Mouse (Mus musculus): ENCODE measurements around the gene Chn2. TPM values are rescaled to one million over a fixed set of nuclear protein-coding genes. Genes with fewer than 3 reads are reported as not detected.

The Chn2 gene
- total and polyA plus RNA-seq, 3 experiments = not detected

- Histone ChIP-seq H3K79me2 (ENCODE audit: control insufficient read depth, insufficient read depth, low read length, poor library complexity) (no peaks in the 10 kb centered on the region), H3K27me3 (ENCODE audit: control insufficient read depth in 1 of 2, insufficient read depth in 2 of 2, low read length in 2 of 2) (no peaks in the 10 kb centered on the region), H3K9me3 (replicated peaks; ENCODE audit: insufficient read depth, low read length) (no peaks in the 10 kb centered on the region), H3K4me1 (ENCODE audit: control insufficient read depth in 1 of 2, insufficient read depth in 2 of 2, low read length in 2 of 2) (no peaks in the 10 kb centered on the region), H3K36me3 (ENCODE audit: control insufficient read depth in 1 of 2, insufficient read depth in 2 of 2, low read length in 2 of 2) (no peaks in the 10 kb centered on the region), H3K27ac (ENCODE audit: control insufficient read depth, low read depth, low read length) (no peak overlapping the region), H3K9ac (ENCODE audit: control insufficient read depth, low read depth, low read length, poor library complexity, severe bottlenecking) (no peak overlapping the region), H3K4me3 (ENCODE audit: control insufficient read depth in 1 of 2, insufficient read depth in 1 of 2, low read depth in 2 of 2, low read length in 2 of 2) (no peak overlapping the region)
- TF ChIP-seq ZMIZ1 (IDR thresholded peaks at IDR 0.05; ENCODE audit: low read depth, low read length) = no peak
- DNase-seq (ENCODE audit: low read depth, low spot score) = no peak
Observed at GRCm38 (mm10) chr6:54277828-54278227, 238.5 kb downstream of the Chn2 start.

- Histone ChIP-seq H3K9ac (ENCODE audit: control insufficient read depth, low read depth, low read length, poor library complexity, severe bottlenecking) (no peak overlapping the region), H3K4me3 (ENCODE audit: control insufficient read depth in 1 of 2, insufficient read depth in 1 of 2, low read depth in 2 of 2, low read length in 2 of 2) (no peak overlapping the region), H3K27me3 (ENCODE audit: control insufficient read depth in 1 of 2, insufficient read depth in 2 of 2, low read length in 2 of 2) (no peaks in the 10 kb centered on the region), H3K79me2 (ENCODE audit: control insufficient read depth, insufficient read depth, low read length, poor library complexity) (no peaks in the 10 kb centered on the region), H3K36me3 (ENCODE audit: control insufficient read depth in 1 of 2, insufficient read depth in 2 of 2, low read length in 2 of 2) (no peaks in the 10 kb centered on the region), H3K27ac (ENCODE audit: control insufficient read depth, low read depth, low read length) (no peak overlapping the region), H3K4me1 (ENCODE audit: control insufficient read depth in 1 of 2, insufficient read depth in 2 of 2, low read length in 2 of 2) (no peaks in the 10 kb centered on the region), H3K9me3 (replicated peaks; ENCODE audit: insufficient read depth, low read length) (no peaks in the 10 kb centered on the region)
- no peak for DNase-seq (ENCODE audit: low read depth, low spot score)
- no peak for TF ChIP-seq GATA1 (IDR thresholded peaks at IDR 0.05; ENCODE audit: low read depth, low read length)
- TF ChIP-seq POLR2AphosphoS2 (IDR thresholded peaks at IDR 0.05; ENCODE audit: low read length) = no peak
- no peak for TF ChIP-seq MXI1 (IDR thresholded peaks at IDR 0.05; ENCODE audit: low read depth, low read length)
- no peak for TF ChIP-seq MYB (IDR thresholded peaks at IDR 0.05; ENCODE audit: low read depth, low read length)
- TF ChIP-seq MAFK (IDR thresholded peaks at IDR 0.05; ENCODE audit: borderline replicate concordance, low read depth, low read length) = no peak
- TF ChIP-seq JUND (IDR thresholded peaks at IDR 0.05; ENCODE audit: low read depth, low read length) = no peak
- no peak for TF ChIP-seq TAL1 (IDR thresholded peaks at IDR 0.05; ENCODE audit: low read length)
- TF ChIP-seq RAD21 (IDR thresholded peaks at IDR 0.05; ENCODE audit: low read depth, low read length) = no peak
- TF ChIP-seq EP300 (IDR thresholded peaks at IDR 0.05; ENCODE audit: low read depth in 1 of 2, low read length in 2 of 2) = no peak
- no peak for TF ChIP-seq MEF2A (IDR thresholded peaks at IDR 0.05; ENCODE audit: extremely low read depth, insufficient replicate concordance, low read depth, low read length, poor library complexity, severe bottlenecking)
- no peak for TF ChIP-seq CTCF (IDR thresholded peaks at IDR 0.05 in 2 of 3, conservative IDR thresholded peaks at IDR 0.05 in 1 of 3; ENCODE audit: control insufficient read depth in 1 of 3, insufficient read depth in 1 of 3, low read depth in 2 of 3, low read length in 3 of 3, poor library complexity in 1 of 3, severe bottlenecking in 1 of 3)
- TF ChIP-seq MAZ (IDR thresholded peaks at IDR 0.05; ENCODE audit: low read depth, low read length) = no peak
- no peak for TF ChIP-seq NELFE (IDR thresholded peaks at IDR 0.05; ENCODE audit: low read depth, low read length)
- no peak for TF ChIP-seq MYC (IDR thresholded peaks at IDR 0.05; ENCODE audit: low read depth, low read length)
- no peak for TF ChIP-seq POLR2A (IDR thresholded peaks at IDR 0.05; ENCODE audit: control insufficient read depth in 1 of 2, insufficient read depth in 1 of 2, low read depth in 1 of 2, low read length in 2 of 2, poor library complexity in 1 of 2)
- no peak for TF ChIP-seq MAX (IDR thresholded peaks at IDR 0.05; ENCODE audit: low read length)
- no peak for TF ChIP-seq ZMIZ1 (IDR thresholded peaks at IDR 0.05; ENCODE audit: low read depth, low read length)
- no peak for TF ChIP-seq CHD2 (IDR thresholded peaks at IDR 0.05; ENCODE audit: low read length)
- TF ChIP-seq ZC3H11A (IDR thresholded peaks at IDR 0.05; ENCODE audit: low read depth, low read length) = no peak
- TF ChIP-seq SMC3 (IDR thresholded peaks at IDR 0.05; ENCODE audit: low read depth, low read length) = no peak
Observed at GRCm38 (mm10) chr6:54278613-54279012, 239.3 kb downstream of the Chn2 start.
